Mouse (Mus musculus): ENCODE data around the gene Zfr.
"Not testable (repeated sequence)": the region's sequence is repeated elsewhere in the genome, so short reads cannot be mapped to it uniquely, and the experiment has no call there.

The Zfr gene

GRCm38 (mm10) chr15:12195966-12196365, 78.3 kb downstream of the Zfr start:
- DNase-seq = no peak

- DNase-seq = peak; percentile 82 to 87
Observed at GRCm38 (mm10) chr15:12196410-12197191, 79.0 kb downstream of the Zfr start.

- DNase-seq = no peak
Observed at GRCm38 (mm10) chr15:12197361-12197760, 79.7 kb downstream of the Zfr start.

GRCm38 (mm10) chr15:12200021-12200420, 82.4 kb downstream of the Zfr start:
- DNase-seq = no peak

- DNase-seq = no peak
Observed at GRCm38 (mm10) chr15:12201856-12202255, 84.2 kb downstream of the Zfr start.

GRCm38 (mm10) chr15:12202456-12202855, 84.8 kb downstream of the Zfr start:
- DNase-seq = no peak

GRCm38 (mm10) chr15:12203008-12203407, 85.4 kb downstream of the Zfr start:
- DNase-seq = not testable (repeated sequence)

- DNase-seq = no peak
Observed at GRCm38 (mm10) chr15:12203512-12204318, 86.1 kb downstream of the Zfr start.

GRCm38 (mm10) chr15:12204319-12205159, 86.9 kb downstream of the Zfr start, which contains the start of gene Mtmr12:
Gene Mtmr12 (plus strand): TSS chr15:12205028.
- peak; percentile 100 for DNase-seq

GRCm38 (mm10) chr15:12205160-12205901, 87.7 kb downstream of the Zfr start:
- DNase-seq = no peak

- DNase-seq = peak; percentile 51 to 56
Observed at GRCm38 (mm10) chr15:12205902-12206645, 88.4 kb downstream of the Zfr start.

- no peak for DNase-seq
Observed at GRCm38 (mm10) chr15:12206646-12207222, 89.1 kb downstream of the Zfr start.

GRCm38 (mm10) chr15:12207556-12208090, 90.0 kb downstream of the Zfr start:
- DNase-seq = no peak

GRCm38 (mm10) chr15:12211577-12211976, 93.9 kb downstream of the Zfr start:
- peak; percentile 85 to 89 for DNase-seq

- DNase-seq = no peak
Observed at GRCm38 (mm10) chr15:12212266-12212665, 94.6 kb downstream of the Zfr start.

- DNase-seq = peak in 1 of 2 experiments; percentile 42
Observed at GRCm38 (mm10) chr15:12214531-12215414, 97.1 kb downstream of the Zfr start.

- DNase-seq = peak; percentile 64 to 66
Observed at GRCm38 (mm10) chr15:12215415-12215718, 97.7 kb downstream of the Zfr start.

GRCm38 (mm10) chr15:12216119-12216518, 98.5 kb downstream of the Zfr start:
- DNase-seq = no peak

- DNase-seq = no peak
Observed at GRCm38 (mm10) chr15:12216798-12217197, 99.2 kb downstream of the Zfr start.

GRCm38 (mm10) chr15:12217332-12217731, 99.7 kb downstream of the Zfr start:
- not testable (repeated sequence) for DNase-seq
